Mouse (Mus musculus): ENCODE results near the gene Ly6g6f. TPM values are rescaled to one million over a fixed set of nuclear protein-coding genes. Genes with fewer than 3 reads are reported as not detected.

Ly6g6f gene
- polyA plus RNA-seq, 1 experiment from 2014 or later: not detected

GRCm38 (mm10) chr17:35076507-35077176 is 8.8 kb downstream of the Ly6g6f start, which contains the start of gene Ly6g6e:
Ly6g6e (plus strand) TSS chr17:35076902.
- Histone ChIP-seq H3K4me3 (ENCODE audit: low read depth, low read length) (peak within 1 kb of the TSS; percentile 9), H3K4me1 (ENCODE audit: control insufficient read depth, insufficient read depth, low read length) (peaks cover 5% of the 10 kb centered on the region; the same call in 1 of the 2 replicates), H3K36me3 (ENCODE audit: control insufficient read depth, insufficient read depth, low read length) (no peaks in the 10 kb centered on the region), H3K27ac (ENCODE audit: low read depth, low read length) (no peak within 1 kb of the TSS), H3K4me2 (ENCODE audit: low read depth, low read length) (peak within 1 kb of the TSS; percentile 15; the same call in 1 of the 2 replicates), H3K9ac (replicated peaks; ENCODE audit: low read depth, low read length) (no peak within 1 kb of the TSS), H3K9me3 (ENCODE audit: control insufficient read depth, low read length) (no peaks in the 10 kb centered on the region), H3K27me3 (ENCODE audit: control insufficient read depth, insufficient read depth, low read length) (no peaks in the 10 kb centered on the region)
- WGBS: 31% methylated on average over 10 of the region's 10 CpGs
- ATAC-seq (ENCODE audit: low read depth): no peak

GRCm38 (mm10) chr17:35074097-35074496 is 11.3 kb downstream of the Ly6g6f start:
- no peak for ATAC-seq (ENCODE audit: low read depth)
- no peak overlapping the region for H3K4me2 ChIP-seq (ENCODE audit: low read depth, low read length)
- WGBS: 35% methylated on average over 17 of the region's 17 CpGs
- peaks cover 5% of the 10 kb centered on the region; the same call in 1 of the 2 replicates for H3K4me1 ChIP-seq (ENCODE audit: control insufficient read depth, insufficient read depth, low read length)
- no peak overlapping the region for H3K9ac ChIP-seq (replicated peaks; ENCODE audit: low read depth, low read length)
- H3K9me3 ChIP-seq (ENCODE audit: control insufficient read depth, low read length): no peaks in the 10 kb centered on the region
- H3K27ac ChIP-seq (ENCODE audit: low read depth, low read length): no peak overlapping the region
- no peak overlapping the region for H3K4me3 ChIP-seq (ENCODE audit: low read depth, low read length)
- H3K27me3 ChIP-seq (ENCODE audit: control insufficient read depth, insufficient read depth, low read length): no peaks in the 10 kb centered on the region
- no peaks in the 10 kb centered on the region for H3K36me3 ChIP-seq (ENCODE audit: control insufficient read depth, insufficient read depth, low read length)

GRCm38 (mm10) chr17:35071454-35071853 is 14.0 kb downstream of the Ly6g6f start:
- no peaks in the 10 kb centered on the region for H3K9me3 ChIP-seq (ENCODE audit: control insufficient read depth, low read length)
- no peak overlapping the region for H3K9ac ChIP-seq (replicated peaks; ENCODE audit: low read depth, low read length)
- no peaks in the 10 kb centered on the region for H3K4me1 ChIP-seq (ENCODE audit: control insufficient read depth, insufficient read depth, low read length)
- no peak overlapping the region for H3K27ac ChIP-seq (ENCODE audit: low read depth, low read length)
- H3K4me2 ChIP-seq (ENCODE audit: low read depth, low read length): no peak overlapping the region
- WGBS: 81% methylated on average over 9 of the region's 9 CpGs
- no peaks in the 10 kb centered on the region for H3K36me3 ChIP-seq (ENCODE audit: control insufficient read depth, insufficient read depth, low read length)
- no peak for ATAC-seq (ENCODE audit: low read depth)
- H3K4me3 ChIP-seq (ENCODE audit: low read depth, low read length): no peak overlapping the region
- H3K27me3 ChIP-seq (ENCODE audit: control insufficient read depth, insufficient read depth, low read length): no peaks in the 10 kb centered on the region

- Histone ChIP-seq H3K4me1 (ENCODE audit: control insufficient read depth, insufficient read depth, low read length) (no peaks in the 10 kb centered on the region), H3K27me3 (ENCODE audit: control insufficient read depth, insufficient read depth, low read length) (no peaks in the 10 kb centered on the region), H3K9me3 (ENCODE audit: control insufficient read depth, low read length) (no peaks in the 10 kb centered on the region), H3K9ac (replicated peaks; ENCODE audit: low read depth, low read length) (no peak overlapping the region), H3K36me3 (ENCODE audit: control insufficient read depth, insufficient read depth, low read length) (no peaks in the 10 kb centered on the region), H3K4me3 (ENCODE audit: low read depth, low read length) (no peak overlapping the region), H3K27ac (ENCODE audit: low read depth, low read length) (no peak overlapping the region), H3K4me2 (ENCODE audit: low read depth, low read length) (no peak overlapping the region)
- WGBS: 68% methylated on average over 6 of the region's 6 CpGs
- ATAC-seq (ENCODE audit: low read depth): no peak
Measured at GRCm38 (mm10) chr17:35070556-35071229, 14.7 kb downstream of the Ly6g6f start.

DNA sequence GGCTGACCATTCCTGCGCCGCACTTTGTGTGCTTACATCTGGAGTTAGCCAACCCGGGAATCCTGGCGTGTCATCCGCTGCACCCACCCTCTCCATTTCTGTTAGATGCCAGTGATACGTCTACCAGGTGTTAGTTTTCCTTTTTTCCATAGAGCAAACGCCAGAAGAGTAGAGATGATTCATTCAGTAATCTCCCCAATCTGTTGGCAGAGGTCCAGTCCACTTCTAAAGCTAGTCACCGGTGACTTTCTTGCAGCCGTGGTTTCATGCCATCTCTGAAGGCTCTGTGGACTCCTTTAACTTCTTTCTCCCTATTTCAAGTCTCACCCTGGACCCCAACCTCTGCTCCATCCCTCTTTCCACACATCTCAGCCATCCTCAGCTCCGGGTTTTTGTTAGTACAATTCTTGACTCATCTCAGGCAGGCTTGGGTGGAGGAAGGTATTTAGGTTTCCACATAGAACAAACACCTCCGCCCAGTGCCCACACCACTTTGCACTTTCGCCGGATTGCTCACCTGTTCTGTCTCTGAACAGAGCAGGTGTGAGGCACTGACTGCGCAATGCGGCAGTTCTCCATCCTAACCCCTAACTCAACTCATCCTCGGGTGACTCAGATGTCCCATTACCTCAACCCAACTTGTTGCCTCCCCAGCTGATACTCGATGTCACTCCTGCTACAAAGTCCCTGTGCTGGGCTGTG is 17.0 kb downstream of the Ly6g6f start:
- 86% methylated on average over 17 of the region's 17 CpGs for WGBS
- Histone ChIP-seq H3K27ac (ENCODE audit: low read depth, low read length) (no peak overlapping the region), H3K9me3 (ENCODE audit: control insufficient read depth, low read length) (no peaks in the 10 kb centered on the region), H3K4me3 (ENCODE audit: low read depth, low read length) (no peak overlapping the region), H3K4me2 (ENCODE audit: low read depth, low read length) (no peak overlapping the region), H3K9ac (replicated peaks; ENCODE audit: low read depth, low read length) (no peak overlapping the region), H3K27me3 (ENCODE audit: control insufficient read depth, insufficient read depth, low read length) (0 out of 2 replicates have a peak, but pooled peaks cover 6% of the 10 kb centered on the region), H3K36me3 (ENCODE audit: control insufficient read depth, insufficient read depth, low read length) (no peaks in the 10 kb centered on the region), H3K4me1 (ENCODE audit: control insufficient read depth, insufficient read depth, low read length) (0 out of 2 replicates have a peak, but pooled peaks cover 9% of the 10 kb centered on the region)
- no peak for ATAC-seq (ENCODE audit: low read depth)

DNA sequence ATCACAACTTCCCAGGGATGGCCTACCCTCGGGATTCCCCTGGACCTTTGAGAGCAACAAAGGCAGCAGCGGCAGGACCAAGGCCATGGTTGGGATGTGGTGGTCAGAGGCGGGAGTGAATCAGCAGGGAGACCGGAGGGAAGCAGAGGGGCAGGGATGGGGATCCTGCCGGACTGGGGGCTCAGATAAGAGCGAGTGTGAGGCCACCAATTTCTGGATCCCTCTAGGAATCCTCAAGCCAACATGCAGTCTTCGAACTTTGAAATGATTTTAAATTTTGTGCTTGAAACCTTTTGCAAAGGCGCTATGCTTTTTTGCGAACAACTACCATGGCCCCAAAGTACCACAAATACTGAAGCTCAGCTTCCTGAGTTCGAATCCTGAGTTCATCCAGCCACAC is 19.3 kb downstream of the Ly6g6f start, which contains the start of gene Mpig6b:
Gene Mpig6b (minus strand): TSS at position 101 of the 400 bp plus-strand sequence.
- no peak for ATAC-seq (ENCODE audit: low read depth)
- 51% methylated on average over 10 of the region's 10 CpGs for WGBS

DNA sequence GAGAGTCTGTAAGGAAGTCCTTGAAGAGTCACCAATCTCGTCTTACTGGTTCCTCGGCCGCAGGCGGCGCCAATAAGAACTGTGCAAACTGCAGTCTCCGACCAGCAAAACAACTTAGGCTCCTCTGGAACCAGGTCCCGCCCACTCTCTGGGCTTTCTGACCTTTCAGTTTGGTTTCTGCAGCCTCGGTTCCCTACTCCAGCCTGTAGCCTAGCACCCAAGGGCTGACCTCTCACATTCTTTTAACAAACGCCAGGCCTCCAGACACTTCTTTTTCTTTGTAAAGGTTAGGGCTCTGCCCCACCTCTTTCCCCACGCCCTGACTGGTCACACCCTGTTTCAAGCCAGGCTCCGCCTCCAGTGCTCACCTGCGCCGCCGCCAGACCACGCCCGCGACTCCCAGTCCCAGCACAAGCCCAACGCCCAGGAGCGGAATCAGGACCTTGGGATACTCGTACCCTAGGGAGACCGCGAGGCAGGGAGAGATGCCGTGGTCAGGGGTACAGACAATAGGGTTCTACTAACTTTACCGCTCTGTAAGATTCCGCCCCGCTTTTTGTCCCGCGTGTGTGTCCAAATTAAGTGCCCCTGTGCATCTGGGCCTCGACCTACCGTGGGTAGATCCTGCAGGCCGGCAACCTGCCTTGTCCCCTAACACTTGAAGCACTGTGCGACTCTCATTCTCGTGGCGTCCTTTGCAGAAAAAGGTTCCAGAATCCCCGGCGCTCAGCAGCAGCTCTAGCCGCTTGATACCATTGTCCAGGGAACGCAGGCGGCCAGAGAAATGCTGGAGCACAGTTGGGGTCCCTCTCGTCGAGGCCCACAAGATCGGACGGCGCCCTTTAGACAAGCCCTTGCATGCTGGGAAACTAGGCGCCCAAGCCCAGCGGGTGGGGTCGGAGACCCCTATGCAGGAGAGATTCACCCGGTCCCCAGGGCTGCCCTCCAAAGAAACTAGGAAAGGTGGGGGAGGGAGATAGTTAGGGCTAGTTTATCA is 20.2 kb downstream of the Ly6g6f start, which contains the start of gene Ly6g6c:
Gene Ly6g6c (plus strand): TSS at position 438 of the 997 bp plus-strand sequence.
- Histone ChIP-seq H3K27ac (ENCODE audit: low read depth, low read length) (no peak within 1 kb of the TSS), H3K4me3 (ENCODE audit: low read depth, low read length) (0 out of 2 replicates have a peak within 1 kb of the TSS, but pooled peaks have one; percentile 1), H3K9me3 (ENCODE audit: control insufficient read depth, low read length) (no peaks in the 10 kb centered on the region), H3K4me1 (ENCODE audit: control insufficient read depth, insufficient read depth, low read length) (peaks cover 16% of the 10 kb centered on the region), H3K27me3 (ENCODE audit: control insufficient read depth, insufficient read depth, low read length) (0 out of 2 replicates have a peak, but pooled peaks cover 6% of the 10 kb centered on the region), H3K36me3 (ENCODE audit: control insufficient read depth, insufficient read depth, low read length) (peaks cover 9% of the 10 kb centered on the region), H3K9ac (replicated peaks; ENCODE audit: low read depth, low read length) (no peak within 1 kb of the TSS), H3K4me2 (ENCODE audit: low read depth, low read length) (peak within 1 kb of the TSS; percentile 40)
- 2% methylated on average over 48 of the region's 48 CpGs for WGBS
- ATAC-seq (ENCODE audit: low read depth): peak; percentile 30; the same call in 1 of the 2 replicates

More for the DNA sequence above, 19.3 kb downstream of the Ly6g6f start, which contains the start of gene Mpig6b:
- H3K27ac ChIP-seq (ENCODE audit: low read depth, low read length): no peak within 1 kb of the TSS
- H3K4me2 ChIP-seq (ENCODE audit: low read depth, low read length): peak within 1 kb of the TSS; percentile 40
- peaks cover 9% of the 10 kb centered on the region; the same call in 1 of the 2 replicates for H3K4me1 ChIP-seq (ENCODE audit: control insufficient read depth, insufficient read depth, low read length)
- no peak within 1 kb of the TSS for H3K9ac ChIP-seq (replicated peaks; ENCODE audit: low read depth, low read length)
- peaks cover 4% of the 10 kb centered on the region for H3K36me3 ChIP-seq (ENCODE audit: control insufficient read depth, insufficient read depth, low read length)
- 0 out of 2 replicates have a peak within 1 kb of the TSS, but pooled peaks have one; percentile 1 for H3K4me3 ChIP-seq (ENCODE audit: low read depth, low read length)
- H3K27me3 ChIP-seq (ENCODE audit: control insufficient read depth, insufficient read depth, low read length): 0 out of 2 replicates have a peak, but pooled peaks cover 6% of the 10 kb centered on the region
- no peaks in the 10 kb centered on the region for H3K9me3 ChIP-seq (ENCODE audit: control insufficient read depth, low read length)

DNA sequence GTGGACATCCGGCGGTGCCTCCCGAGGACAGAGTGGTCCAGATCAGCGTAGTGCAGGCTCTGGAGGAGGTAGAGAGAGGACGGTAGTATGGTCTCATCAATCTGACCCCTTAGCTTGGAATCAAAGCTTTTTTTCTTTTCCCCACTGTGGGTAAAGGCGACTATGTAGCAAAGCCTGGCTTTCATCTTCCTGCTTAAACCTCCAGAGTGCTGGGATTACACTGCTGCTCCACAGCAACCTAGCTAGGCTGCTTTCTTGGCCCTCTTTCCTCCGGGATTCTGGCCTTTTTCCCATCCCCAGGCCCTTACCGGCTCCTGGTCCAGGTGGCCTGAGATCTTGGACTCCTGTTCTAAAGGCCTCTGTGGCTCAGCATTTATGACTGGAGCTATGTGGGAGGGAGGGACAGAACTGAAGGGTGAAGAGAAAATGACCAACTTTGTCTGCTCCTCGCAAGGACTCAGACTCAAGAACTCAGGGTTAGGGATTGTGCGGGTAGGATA is 21.0 kb downstream of the Ly6g6f start:
- 0 out of 2 replicates have a peak, but pooled peaks cover 6% of the 10 kb centered on the region for H3K27me3 ChIP-seq (ENCODE audit: control insufficient read depth, insufficient read depth, low read length)
- no peaks in the 10 kb centered on the region for H3K9me3 ChIP-seq (ENCODE audit: control insufficient read depth, low read length)
- H3K4me3 ChIP-seq (ENCODE audit: low read depth, low read length): no peak overlapping the region
- H3K27ac ChIP-seq (ENCODE audit: low read depth, low read length): no peak overlapping the region
- no peak for ATAC-seq (ENCODE audit: low read depth)
- H3K9ac ChIP-seq (replicated peaks; ENCODE audit: low read depth, low read length): no peak overlapping the region
- 42% methylated on average over 10 of the region's 10 CpGs for WGBS
- peaks cover 22% of the 10 kb centered on the region for H3K4me1 ChIP-seq (ENCODE audit: control insufficient read depth, insufficient read depth, low read length)
- H3K36me3 ChIP-seq (ENCODE audit: control insufficient read depth, insufficient read depth, low read length): peaks cover 9% of the 10 kb centered on the region
- H3K4me2 ChIP-seq (ENCODE audit: low read depth, low read length): peak overlapping the region; percentile 40; the same call in 1 of the 2 replicates

Measured in neural tube, embryonic 14.5 days (tissue).